Mouse (Mus musculus) kidney, adult 9 months (tissue): ENCODE measurements around the gene Cdc25b.

Experiments
- DNase-seq: peaks from one replicate; pipeline ENCODE4 v3.0.0; 2022

Gene Cdc25b

GRCm38 (mm10) chr2:131196606-131197316 is 10.0 kb downstream of the Cdc25b start:
- no peak for DNase-seq

GRCm38 (mm10) chr2:131200710-131201109 is 14.0 kb downstream of the Cdc25b start:
- DNase-seq, result no peak

- DNase-seq, result no peak
These were observed 14.5 kb downstream of the Cdc25b start for GRCm38 (mm10) chr2:131201262-131201661.

- DNase-seq, result no peak
These were observed 17.2 kb downstream of the Cdc25b start for GRCm38 (mm10) chr2:131203816-131204409.

- peak; percentile 99 for DNase-seq
These were observed 17.7 kb downstream of the Cdc25b start for GRCm38 (mm10) chr2:131204410-131204981.

- DNase-seq, result no peak
These were observed 18.9 kb downstream of the Cdc25b start for GRCm38 (mm10) chr2:131205521-131206182.

GRCm38 (mm10) chr2:131206778-131207177 is 20.0 kb downstream of the Cdc25b start, which contains the start of gene Ap5s1:
TSS of gene Ap5s1 (plus strand) at chr2:131207078.
- no peak for DNase-seq

GRCm38 (mm10) chr2:131208356-131208755 is 21.6 kb downstream of the Cdc25b start:
- DNase-seq, result no peak

GRCm38 (mm10) chr2:131209125-131209795 is 22.5 kb downstream of the Cdc25b start:
- peak; percentile 33 for DNase-seq

- DNase-seq, result peak; percentile 98
These were observed 23.4 kb downstream of the Cdc25b start for GRCm38 (mm10) chr2:131209969-131210792.

GRCm38 (mm10) chr2:131211026-131211615 is 24.4 kb downstream of the Cdc25b start:
- peak; percentile 54 for DNase-seq

GRCm38 (mm10) chr2:131213773-131214172 is 27.0 kb downstream of the Cdc25b start:
- no peak for DNase-seq

GRCm38 (mm10) chr2:131215941-131216858 is 29.5 kb downstream of the Cdc25b start:
- peak; percentile 72 for DNase-seq

- DNase-seq, result no peak
These were observed 33.3 kb downstream of the Cdc25b start for GRCm38 (mm10) chr2:131220030-131220429.

- DNase-seq, result peak; percentile 33
These were observed 35.2 kb downstream of the Cdc25b start for GRCm38 (mm10) chr2:131221853-131222515.

- DNase-seq, result peak; percentile 33
These were observed 35.8 kb downstream of the Cdc25b start for GRCm38 (mm10) chr2:131222562-131222961.

- DNase-seq, result no peak
These were observed 36.8 kb downstream of the Cdc25b start for GRCm38 (mm10) chr2:131223569-131223968.

GRCm38 (mm10) chr2:131225178-131225577 is 38.4 kb downstream of the Cdc25b start:
- DNase-seq, result peak; percentile 85

- peak; percentile 44 for DNase-seq
These were observed 39.9 kb downstream of the Cdc25b start for GRCm38 (mm10) chr2:131226669-131227068.

- DNase-seq, result no peak
These were observed 40.5 kb downstream of the Cdc25b start for GRCm38 (mm10) chr2:131227243-131227642.
